Mouse (Mus musculus) forebrain, postnatal 0 days (tissue): ENCODE measurements around the gene Ankrd13d. TPM values are rescaled to one million over a fixed set of nuclear protein-coding genes. Genes with fewer than 3 reads are reported as not detected.
A peak's percentile ranks its signal among the peaks of the same experiment; 100 is the strongest.

Experiments
- ATAC-seq: fragments of 200-750 bp; cut with Nextera tagmentation; 2 replicates; pipeline ENCODE4 v1.8.0; 2017; ENCODE audit warnings: mild to moderate bottlenecking, moderate library complexity
- DNase-seq: peaks from one replicate; pipeline ENCODE4 v3.0.0-alpha.2; 2015
- H3K27ac ChIP-seq: fragments of 300-500 bp; sonication (generic); 2 replicates; pipeline ENCODE4 v1.5.1; 2014; ENCODE audit warnings: low read depth, mild to moderate bottlenecking, antibody characterized with exemption, low read length, moderate library complexity, mixed read lengths
- H3K27me3 ChIP-seq: fragments of 300-500 bp; sonication (generic); 2 replicates; pipeline ENCODE4 v1.6.1; 2014; ENCODE audit warnings: mild to moderate bottlenecking, low read length, mixed read lengths; ENCODE audit not compliant: insufficient read depth
- H3K36me3 ChIP-seq: fragments of 300-500 bp; sonication (generic); 2 replicates; pipeline ENCODE4 v1.6.1; 2014; ENCODE audit warnings: mild to moderate bottlenecking, moderate library complexity; ENCODE audit not compliant: insufficient read depth
- H3K4me1 ChIP-seq: fragments of 300-500 bp; sonication (generic); 2 replicates; pipeline ENCODE4 v1.6.1; 2014; ENCODE audit warnings: antibody characterized with exemption; ENCODE audit not compliant: insufficient read depth
- H3K4me2 ChIP-seq: fragments of 300-500 bp; sonication (generic); 2 replicates; pipeline ENCODE4 v1.6.1; 2014; ENCODE audit warnings: low read depth, mild to moderate bottlenecking, moderate library complexity
- H3K4me3 ChIP-seq: fragments of 300-500 bp; sonication (generic); 2 replicates; pipeline ENCODE4 v1.5.1; 2014; ENCODE audit warnings: low read depth, low read length, mixed read lengths
- H3K9ac ChIP-seq: fragments of 300-500 bp; sonication (generic); 2 replicates; pipeline ENCODE4 v1.6.1; 2014; ENCODE audit warnings: mild to moderate bottlenecking
- H3K9me3 ChIP-seq: fragments of 300-500 bp; sonication (generic); 2 replicates; pipeline ENCODE4 v1.6.1; 2016; ENCODE audit warnings: low read length
- CTCF ChIP-seq: sonication (generic); IDR thresholded peaks from 2 replicates; pipeline ENCODE4 v1.5.1; 2016; ENCODE audit warnings: antibody characterized with exemption, control low read depth, low read depth
- WGBS: fragments of 180-500 bp; shearing (Covaris S2); extraction: QIAGEN DNeasy Blood & Tissue Kit; methylation state at CpG from one replicate; pipeline ENCODE4 v1.1.7; 2014; 5-methylcytosine and 5-hydroxymethylcytosine counted together
- polyA plus RNA-seq: library from polyadenylated mRNA; unstranded; fragments of >200 nt; fragmentation: Nextera tagmentation; extraction: Ambion mirVana; gene quantifications from 2 replicates; pipeline ENCODE4 v1.2.1, GENCODE M21; 2015
- total RNA-seq: library from RNA; depleted of rRNA; stranded (reverse); fragments of >200 nt; gene quantifications from 2 replicates; pipeline ENCODE4 v1.2.3, GENCODE M21; 2014; rRNA removed

The Ankrd13d gene
- total RNA-seq (76.6 and 87.3 TPM in 2 replicates), polyA plus RNA-seq (48.7 and 55.2 TPM in 2 replicates)

- Histone ChIP-seq H3K4me1 (no peaks in the 10 kb centered on the region), H3K27me3 (no peaks in the 10 kb centered on the region), H3K36me3 (peaks cover 26% of the 10 kb centered on the region), H3K27ac (peak within 1 kb of the TSS; percentile 69), H3K4me3 (peak within 1 kb of the TSS; percentile 64), H3K9ac (peak within 1 kb of the TSS; percentile 63), H3K9me3 (no peaks in the 10 kb centered on the region), H3K4me2 (peak within 1 kb of the TSS; percentile 68)
- ATAC-seq (peak; percentile 97), DNase-seq (peak; percentile 91)
- TF ChIP-seq CTCF = peak; percentile 78
- WGBS = 4% methylated on average over 44 of the region's 50 CpGs
These were observed at the start of gene Ankrd13d for GRCm38 (mm10) chr19:4282898-4283553. Gene Ankrd13d (minus strand): TSS chr19:4283137.

GRCm38 (mm10) chr19:4332653-4333052, 49.7 kb upstream of the Ankrd13d start:
- Histone ChIP-seq H3K27ac (peak overlapping the region; percentile 83; the same call in 1 of the 2 replicates), H3K4me1 (peaks cover 13% of the 10 kb centered on the region; the same call in 1 of the 2 replicates), H3K4me3 (peak overlapping the region; percentile 47), H3K36me3 (peaks cover 24% of the 10 kb centered on the region), H3K9ac (peak overlapping the region; percentile 48; the same call in 1 of the 2 replicates), H3K9me3 (no peaks in the 10 kb centered on the region), H3K27me3 (no peaks in the 10 kb centered on the region), H3K4me2 (peak overlapping the region; percentile 71)
- DNase-seq (peak; percentile 27), ATAC-seq (no peak)
- no peak for TF ChIP-seq CTCF
- 2% methylated on average over 4 of the region's 4 CpGs for WGBS

GRCm38 (mm10) chr19:4331273-4331672, 48.3 kb upstream of the Ankrd13d start:
- Histone ChIP-seq H3K27ac (no peak overlapping the region), H3K4me1 (peaks cover 13% of the 10 kb centered on the region; the same call in 1 of the 2 replicates), H3K9me3 (no peaks in the 10 kb centered on the region), H3K27me3 (no peaks in the 10 kb centered on the region), H3K4me2 (no peak overlapping the region), H3K9ac (no peak overlapping the region), H3K4me3 (no peak overlapping the region), H3K36me3 (peaks cover 36% of the 10 kb centered on the region)
- ATAC-seq (no peak), DNase-seq (no peak)
- no peak for TF ChIP-seq CTCF
- WGBS = 91% methylated on average over 3 of the region's 3 CpGs

GRCm38 (mm10) chr19:4330603-4331002, 47.7 kb upstream of the Ankrd13d start:
- no peak overlapping the region for H3K9ac ChIP-seq
- H3K4me1 ChIP-seq = peaks cover 13% of the 10 kb centered on the region; the same call in 1 of the 2 replicates
- no peak for TF ChIP-seq CTCF
- peaks cover 43% of the 10 kb centered on the region for H3K36me3 ChIP-seq
- H3K27me3 ChIP-seq = no peaks in the 10 kb centered on the region
- H3K4me2 ChIP-seq = no peak overlapping the region
- DNase-seq = no peak
- no peak for ATAC-seq
- H3K4me3 ChIP-seq = no peak overlapping the region
- WGBS = 88% methylated on average over 2 of the region's 2 CpGs
- no peak overlapping the region for H3K27ac ChIP-seq
- H3K9me3 ChIP-seq = no peaks in the 10 kb centered on the region

- peaks cover 61% of the 10 kb centered on the region for H3K36me3 ChIP-seq
- WGBS = 95% methylated on average over 8 of the region's 8 CpGs
- no peak overlapping the region for H3K4me3 ChIP-seq
- peaks cover 13% of the 10 kb centered on the region; the same call in 1 of the 2 replicates for H3K4me1 ChIP-seq
- H3K4me2 ChIP-seq = no peak overlapping the region
- no peak for ATAC-seq
- no peaks in the 10 kb centered on the region for H3K9me3 ChIP-seq
- H3K27ac ChIP-seq = no peak overlapping the region
- DNase-seq = no peak
- no peak overlapping the region for H3K9ac ChIP-seq
- TF ChIP-seq CTCF = no peak
- no peaks in the 10 kb centered on the region for H3K27me3 ChIP-seq
These were observed 45.9 kb upstream of the Ankrd13d start for GRCm38 (mm10) chr19:4328737-4329304.

GRCm38 (mm10) chr19:4326881-4327280, 43.9 kb upstream of the Ankrd13d start:
- no peak overlapping the region for H3K4me3 ChIP-seq
- no peaks in the 10 kb centered on the region for H3K27me3 ChIP-seq
- peaks cover 77% of the 10 kb centered on the region for H3K36me3 ChIP-seq
- H3K27ac ChIP-seq = no peak overlapping the region
- TF ChIP-seq CTCF = no peak
- DNase-seq = no peak
- no peak overlapping the region for H3K9ac ChIP-seq
- 76% methylated on average over 1 of the region's 1 CpGs for WGBS
- H3K9me3 ChIP-seq = no peaks in the 10 kb centered on the region
- no peak overlapping the region for H3K4me2 ChIP-seq
- H3K4me1 ChIP-seq = peaks cover 2% of the 10 kb centered on the region; the same call in 1 of the 2 replicates
- ATAC-seq = no peak

GRCm38 (mm10) chr19:4326106-4326505, 43.2 kb upstream of the Ankrd13d start:
- no peak overlapping the region for H3K4me3 ChIP-seq
- H3K27me3 ChIP-seq = no peaks in the 10 kb centered on the region
- no peak for TF ChIP-seq CTCF
- no peak overlapping the region for H3K27ac ChIP-seq
- no peaks in the 10 kb centered on the region for H3K9me3 ChIP-seq
- H3K4me1 ChIP-seq = no peaks in the 10 kb centered on the region
- DNase-seq (no peak), ATAC-seq (no peak)
- H3K9ac ChIP-seq = no peak overlapping the region
- 92% methylated on average over 3 of the region's 3 CpGs for WGBS
- no peak overlapping the region for H3K4me2 ChIP-seq
- peaks cover 79% of the 10 kb centered on the region for H3K36me3 ChIP-seq
